Mouse (Mus musculus): Measurements from ENCODE around the gene S100a10. TPM values are rescaled to one million over a fixed set of nuclear protein-coding genes. Genes with fewer than 3 reads are reported as not detected.
A peak's percentile ranks its signal among the peaks of the same experiment; 100 is the strongest.
"Not testable (repeated sequence)": the region's sequence is repeated elsewhere in the genome, so short reads cannot be mapped to it uniquely, and the experiment has no call there.

The S100a10 gene
- polyA plus RNA-seq, 1 experiment from 2014 or later, result 157 TPM

GRCm38 (mm10) chr3:93608970-93609369 is 54.1 kb downstream of the S100a10 start:
- ATAC-seq (ENCODE audit: insufficient number of reproducible peaks, insufficient read depth, low FRiP score, low TSS enrichment, low read depth), result peak; percentile 75

More at GRCm38 (mm10) chr3:93608970-93609369, 54.1 kb downstream of the S100a10 start:
- H3K36me3 ChIP-seq; H3K4me2 ChIP-seq; H3K27ac ChIP-seq; H3K4me1 ChIP-seq (replicated peaks); H3K9me3 ChIP-seq; H3K9ac ChIP-seq (replicated peaks); H3K4me3 ChIP-seq (replicated peaks); H3K27me3 ChIP-seq: not testable (repeated sequence)

Other genes starting within 250 kb of the S100a10 start
- not detected in 2 replicates for gene Hrnr, start 235.3 kb upstream of the S100a10 start, polyA plus RNA-seq (2016; fragmentation: Nextera tagmentation; extraction: Ambion mirVana)
- not detected in 2 replicates for gene Rptn, start 161.4 kb upstream of the S100a10 start, polyA plus RNA-seq (2016; fragmentation: Nextera tagmentation; extraction: Ambion mirVana)
- 0.58 and 0.71 TPM in 2 replicates for gene Tchh, start 112.8 kb upstream of the S100a10 start, polyA plus RNA-seq (2016; fragmentation: Nextera tagmentation; extraction: Ambion mirVana)
- gene Tchhl1, start 86.3 kb upstream of the S100a10 start, polyA plus RNA-seq (2016; fragmentation: Nextera tagmentation; extraction: Ambion mirVana), result not detected in 2 replicates
- 600 and 664 TPM in 2 replicates for gene S100a11, start 34.6 kb upstream of the S100a10 start, polyA plus RNA-seq (2016; fragmentation: Nextera tagmentation; extraction: Ambion mirVana)
- not detected in 2 replicates for gene Tdpoz2, start 97.6 kb downstream of the S100a10 start, polyA plus RNA-seq (2016; fragmentation: Nextera tagmentation; extraction: Ambion mirVana)
- gene Tdpoz1, start 121.2 kb downstream of the S100a10 start, polyA plus RNA-seq (2016; fragmentation: Nextera tagmentation; extraction: Ambion mirVana), result not detected in 2 replicates
- gene Gm37596, start 138.0 kb downstream of the S100a10 start, polyA plus RNA-seq (2016; fragmentation: Nextera tagmentation; extraction: Ambion mirVana), result not detected in 2 replicates
- not detected in 2 replicates for gene Gm5773, start 217.9 kb downstream of the S100a10 start, polyA plus RNA-seq (2016; fragmentation: Nextera tagmentation; extraction: Ambion mirVana)
- not detected in 2 replicates for gene Tdpoz4, start 241.3 kb downstream of the S100a10 start, polyA plus RNA-seq (2016; fragmentation: Nextera tagmentation; extraction: Ambion mirVana)